Mouse (Mus musculus) lung, postnatal 10 days (tissue): ENCODE measurements around the gene Prkd3.
A peak's percentile ranks its signal among the peaks of the same experiment; 100 is the strongest.

Source experiments
- DNase-seq: peaks from one replicate; pipeline ENCODE4 v3.0.0; 2021

Gene Prkd3

GRCm38 (mm10) chr17:79020208-79020983, at the start of gene Prkd3:
Gene Prkd3, minus strand, starts transcription at chr17:79020816.
- peak; percentile 80 for DNase-seq

DNA sequence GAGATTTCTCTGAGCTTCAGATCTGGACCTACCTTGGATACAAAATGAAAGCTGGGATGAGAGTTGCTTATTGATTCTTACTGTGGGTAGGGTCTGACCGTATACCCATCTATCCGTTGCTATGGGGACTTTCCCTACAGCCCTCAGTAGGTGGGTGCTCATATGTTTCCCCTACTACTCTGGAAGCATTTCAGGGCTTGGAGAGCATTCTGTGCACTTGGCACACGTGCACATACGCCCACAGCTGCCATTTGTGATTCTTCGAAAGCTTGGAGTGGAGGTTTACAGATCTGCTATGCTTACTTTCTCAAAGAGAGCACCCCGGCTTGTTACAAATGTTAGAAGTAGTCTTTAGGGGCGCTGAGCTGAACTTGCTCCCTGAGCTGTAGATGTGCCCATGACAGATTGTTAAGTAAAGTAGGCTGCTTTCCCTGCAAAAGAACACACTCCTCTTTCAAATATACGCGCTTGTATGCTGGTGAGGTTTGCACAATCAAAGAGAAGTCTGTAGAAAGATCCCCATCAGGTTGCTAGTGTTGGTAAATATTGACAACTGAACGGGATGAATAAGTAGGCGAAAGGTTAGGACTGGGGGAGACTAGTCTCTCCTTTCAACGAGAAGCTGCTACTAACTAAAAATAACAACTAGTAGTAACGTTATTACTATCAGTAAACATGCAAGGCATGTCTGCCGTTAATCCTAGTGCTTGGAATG, 49.3 kb upstream of the Prkd3 start:
- no peak for DNase-seq

GRCm38 (mm10) chr17:79069019-79069418, 48.4 kb upstream of the Prkd3 start:
- DNase-seq: peak; percentile 41

DNA sequence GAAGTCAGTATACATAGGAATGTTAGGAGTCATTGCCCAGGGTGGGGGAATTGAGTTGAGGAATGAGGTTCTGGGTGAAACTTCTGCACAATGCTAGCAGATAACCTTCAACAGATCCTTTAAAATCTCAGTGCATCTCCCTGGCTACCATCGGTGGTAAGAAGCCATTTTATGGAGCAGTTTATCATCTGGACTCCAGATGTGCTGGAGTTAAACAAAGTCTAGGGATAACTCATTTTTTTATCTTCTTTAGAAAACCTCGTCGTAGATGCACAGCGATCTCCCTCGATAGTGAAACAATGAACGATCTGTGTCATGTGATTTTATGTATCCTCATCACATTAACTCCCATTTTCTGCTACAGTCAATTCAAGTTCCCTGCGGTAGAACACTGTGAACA, 48.0 kb upstream of the Prkd3 start:
- no peak for DNase-seq

GRCm38 (mm10) chr17:79064250-79064649, 43.6 kb upstream of the Prkd3 start:
- no peak for DNase-seq

GRCm38 (mm10) chr17:79060221-79060620, 39.6 kb upstream of the Prkd3 start:
- no peak for DNase-seq

- no peak for DNase-seq
These were observed 37.7 kb upstream of the Prkd3 start for GRCm38 (mm10) chr17:79058271-79058670.

GRCm38 (mm10) chr17:79052088-79052812, 31.6 kb upstream of the Prkd3 start:
- DNase-seq: peak; percentile 87

- DNase-seq: no peak
These were observed 31.0 kb upstream of the Prkd3 start, which contains the start of gene Qpct for GRCm38 (mm10) chr17:79051606-79052005. Gene Qpct, plus strand, starts transcription at chr17:79051906.

GRCm38 (mm10) chr17:79043705-79044104, 23.1 kb upstream of the Prkd3 start:
- no peak for DNase-seq

GRCm38 (mm10) chr17:79039660-79040059, 19.0 kb upstream of the Prkd3 start:
- DNase-seq: no peak

DNA sequence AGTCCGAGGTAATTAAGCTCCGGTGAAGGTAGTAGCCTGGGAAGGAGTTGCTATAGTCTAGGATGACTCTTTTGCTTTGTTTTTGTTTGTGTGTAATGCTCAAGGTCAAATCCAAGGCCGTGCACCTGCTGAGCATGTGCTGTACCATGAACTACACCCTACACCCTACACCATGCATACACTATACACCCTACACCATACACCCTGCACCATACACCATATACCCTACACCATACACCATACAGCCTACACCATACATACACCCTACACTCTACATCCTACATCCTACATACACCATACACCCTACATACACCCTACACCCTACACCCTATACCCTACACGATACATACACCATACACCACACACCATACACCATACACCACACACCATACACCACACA, 12.2 kb upstream of the Prkd3 start:
- no peak for DNase-seq

- no peak for DNase-seq
These were observed 11.0 kb upstream of the Prkd3 start for GRCm38 (mm10) chr17:79031569-79031968.

DNA sequence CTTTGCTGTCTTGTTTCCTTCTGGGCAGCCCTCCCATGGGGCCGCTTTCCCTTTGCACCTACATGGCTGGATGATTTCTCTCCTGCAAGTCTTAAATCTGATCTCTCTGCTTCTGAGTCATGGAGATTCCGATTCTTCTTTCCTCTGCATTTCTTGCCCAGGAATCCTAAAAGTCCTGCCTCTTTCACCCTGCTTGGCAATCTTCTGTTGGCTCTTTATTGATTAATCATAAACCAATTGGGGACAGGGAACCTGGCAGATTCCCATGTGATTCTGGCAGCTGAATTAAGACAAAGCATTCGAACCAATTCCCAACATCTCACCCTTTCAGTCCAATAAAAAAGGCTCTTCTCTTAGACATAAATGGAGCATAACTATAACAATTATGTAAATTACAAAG, 8.6 kb upstream of the Prkd3 start:
- DNase-seq: no peak

GRCm38 (mm10) chr17:79024544-79024943, 3.9 kb upstream of the Prkd3 start:
- DNase-seq: peak; percentile 10

DNA sequence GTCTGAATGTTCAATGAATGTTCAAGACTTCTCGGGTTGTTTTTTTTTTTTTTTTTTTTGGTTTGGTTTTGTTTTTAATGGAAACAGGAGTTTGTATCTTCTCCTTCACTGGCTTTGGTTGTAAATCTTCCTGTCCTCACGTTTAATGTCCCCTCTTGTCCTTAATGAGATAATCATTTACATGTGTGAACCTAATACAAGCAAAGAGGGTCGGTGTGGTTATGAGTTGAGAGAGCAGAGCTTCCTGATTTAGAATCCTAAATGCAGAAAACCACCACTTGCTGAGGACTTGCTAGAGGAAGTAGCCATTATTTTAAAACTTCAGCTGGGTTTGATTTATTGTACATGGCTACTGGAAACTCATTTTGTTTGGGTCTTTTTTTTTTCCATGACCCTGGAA, 2.1 kb upstream of the Prkd3 start:
- no peak for DNase-seq

DNA sequence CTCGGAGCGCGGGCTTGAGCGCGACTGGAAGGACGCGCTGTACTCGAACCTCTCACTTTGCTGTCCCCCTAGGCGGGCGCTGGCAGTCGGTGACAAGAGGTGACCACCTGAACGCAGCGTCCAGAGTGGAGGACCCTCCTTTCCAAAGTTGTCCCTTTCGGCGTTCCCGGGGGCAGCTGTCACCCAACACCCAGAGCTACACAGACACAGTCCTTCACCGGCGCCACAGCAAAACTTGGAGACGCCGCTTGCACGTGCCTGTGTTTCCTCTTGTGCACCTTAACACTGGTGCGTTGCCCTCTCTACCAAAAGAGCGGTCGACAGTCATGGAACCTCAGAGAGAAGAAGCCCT, 344 bp upstream of the Prkd3 start:
- no peak for DNase-seq

GRCm38 (mm10) chr17:79019726-79020207, 849 bp downstream of the Prkd3 start:
- DNase-seq: peak; percentile 23

GRCm38 (mm10) chr17:79018422-79018821, 2.2 kb downstream of the Prkd3 start:
- DNase-seq: no peak

- DNase-seq: no peak
These were observed 4.8 kb downstream of the Prkd3 start for GRCm38 (mm10) chr17:79015831-79016230.

DNA sequence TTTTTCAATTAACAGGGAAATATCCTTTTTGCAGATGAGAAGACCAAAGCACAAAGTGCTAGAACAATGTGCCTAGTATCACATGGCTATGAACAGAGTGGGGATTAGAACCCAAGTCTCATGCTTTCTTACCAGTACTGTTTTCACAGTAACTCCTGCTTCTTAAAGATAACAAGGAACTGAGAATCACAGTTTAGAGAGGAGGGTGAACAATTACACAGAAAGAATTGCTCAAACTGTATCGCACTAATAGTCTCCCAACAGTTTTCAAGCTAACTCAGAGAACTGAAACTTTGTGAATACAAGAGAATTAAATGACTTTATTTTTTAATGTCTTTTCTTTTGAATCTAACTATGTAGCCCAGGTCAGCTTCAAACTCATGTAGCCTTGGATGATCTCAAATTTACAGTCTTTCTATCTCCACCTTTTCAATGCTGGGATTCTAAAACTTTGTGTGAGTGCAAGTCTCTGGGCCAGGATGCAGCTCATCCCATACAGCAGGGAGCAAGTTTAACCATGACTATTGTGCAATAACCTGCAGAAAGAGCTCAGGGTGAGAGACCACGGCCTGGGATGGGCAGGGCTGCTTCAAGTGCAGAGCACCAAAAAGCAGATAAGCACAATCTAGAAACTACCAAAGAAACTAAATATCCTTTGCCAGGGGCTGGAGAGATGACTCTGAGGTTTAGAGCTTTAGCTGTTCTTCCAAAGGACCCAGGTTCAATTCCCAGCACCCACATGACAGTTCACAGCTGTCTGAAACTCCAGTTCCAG, 5.5 kb downstream of the Prkd3 start:
- DNase-seq: no peak

GRCm38 (mm10) chr17:79013625-79014024, 7.0 kb downstream of the Prkd3 start:
- DNase-seq: no peak
